Comparison of ENCODE assay signal across 19 mouse cellular contexts in the genomic region with DNA sequence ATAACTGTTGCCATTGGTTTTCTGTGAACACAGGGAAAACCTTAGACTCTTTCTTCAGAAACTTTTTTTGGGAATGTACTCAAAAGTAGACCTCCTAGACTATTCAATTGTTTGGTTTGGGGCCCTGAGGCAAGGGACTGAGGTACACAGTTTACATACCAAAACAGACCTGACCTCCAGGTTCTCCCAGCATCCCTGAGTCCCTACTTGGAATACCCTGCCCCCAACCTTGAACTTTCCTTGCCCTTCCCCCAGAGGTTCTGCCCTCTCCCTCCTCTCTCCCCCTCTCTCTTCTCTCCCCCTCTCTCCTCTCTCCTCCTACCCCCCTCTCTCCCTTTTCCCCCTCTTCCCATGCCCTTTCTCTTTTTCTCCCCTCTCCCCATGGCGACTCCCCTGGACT. TPM values are rescaled to one million over a fixed set of nuclear protein-coding genes. Genes with fewer than 3 reads are reported as not detected.
"Had no signal": no experiment of that assay in that cellular context is flagged by ENCODE, and none has a peak within 500 bp of the region (broad histone marks: within the 10 kb centered on the region; RNA-seq: fewer than 3 reads in every experiment).

No protein-coding gene starts in this region.

- ATAC-seq: midbrain, embryonic 16.5 days had no signal

- H3K4me3 ChIP-seq: midbrain, embryonic 12.5 days; myocyte; neural tube, embryonic 13.5 days; neural tube, embryonic 15.5 days had no signal

- H3K27me3 ChIP-seq: neural tube, embryonic 13.5 days; neural tube, embryonic 15.5 days had no signal

- H3K9ac ChIP-seq: lung, embryonic 14.5 days; midbrain, embryonic 12.5 days; neural tube, embryonic 13.5 days; neural tube, embryonic 15.5 days had no signal

- DNase-seq: lung, adult 18-20 months; lung, embryonic 14.5 days; lung, postnatal 10 days; lung, postnatal 4 days; midbrain, embryonic 14.5 days; retina, postnatal 1 day; right cerebral cortex, adult 18-20 months; right cerebral cortex, postnatal 25 days; right cerebral cortex, postnatal 4 days; spleen, adult 18-20 months; thymus, adult 18-20 months; thymus, postnatal 14 days; thymus, postnatal 36 days had no signal

- H3K27ac ChIP-seq: midbrain, embryonic 12.5 days; neural tube, embryonic 13.5 days; neural tube, embryonic 15.5 days had no signal

- H3K4me2 ChIP-seq: lung, embryonic 14.5 days; midbrain, embryonic 12.5 days; neural tube, embryonic 13.5 days; neural tube, embryonic 15.5 days had no signal

- H3K9me3 ChIP-seq: midbrain, embryonic 12.5 days; neural tube, embryonic 13.5 days; neural tube, embryonic 15.5 days had no signal

- H3K36me3 ChIP-seq: midbrain, embryonic 12.5 days; neural tube, embryonic 13.5 days; neural tube, embryonic 15.5 days had no signal

RNA-seq across cellular contexts. Expression of gene Gm973, which starts 6.4 kb away (rescaled TPM):
- polyA plus RNA-seq: liver, embryonic 16.5 days; lung, embryonic 14.5 days; myocyte had no signal
